Mouse (Mus musculus) stomach, embryonic 16.5 days (tissue): ENCODE results near the gene Capn1. TPM values are rescaled to one million over a fixed set of nuclear protein-coding genes. Genes with fewer than 3 reads are reported as not detected.

Experiments used
- ATAC-seq: fragments of 200-750 bp; cut with Nextera tagmentation; 2 replicates; pipeline ENCODE4 v1.8.0; 2017; ENCODE audit warnings: moderate number of reproducible peaks, moderate TSS enrichment; ENCODE audit not compliant: insufficient read depth, low FRiP score
- H3K27ac ChIP-seq: fragments of 300-500 bp; sonication (generic); 2 replicates; pipeline ENCODE4 v1.5.1; 2014; ENCODE audit warnings: low read length
- H3K27me3 ChIP-seq: fragments of 300-500 bp; sonication (generic); 2 replicates; pipeline ENCODE4 v1.6.1; 2014; ENCODE audit warnings: low read length, control low read depth, mixed read lengths; ENCODE audit not compliant: control insufficient read depth, insufficient read depth
- H3K36me3 ChIP-seq: fragments of 300-500 bp; sonication (generic); 2 replicates; pipeline ENCODE4 v1.6.1; 2014; ENCODE audit warnings: low read length; ENCODE audit not compliant: control insufficient read depth, insufficient read depth
- H3K4me1 ChIP-seq: fragments of 300-500 bp; sonication (generic); 2 replicates; pipeline ENCODE4 v1.6.1; 2014; ENCODE audit warnings: low read length, control low read depth, mixed read lengths; ENCODE audit not compliant: control insufficient read depth, insufficient read depth
- H3K4me2 ChIP-seq: fragments of 300-500 bp; sonication (generic); 2 replicates; pipeline ENCODE4 v1.6.1; 2014; ENCODE audit warnings: low read depth, low read length, mixed read lengths
- H3K4me3 ChIP-seq: fragments of 300-500 bp; sonication (generic); replicated peaks from 2 replicates; pipeline ENCODE4 v1.5.1; 2014; ENCODE audit warnings: mild to moderate bottlenecking, low read length
- H3K9ac ChIP-seq: fragments of 300-500 bp; sonication (generic); 2 replicates; pipeline ENCODE4 v1.6.1; 2014; ENCODE audit warnings: low read length
- H3K9me3 ChIP-seq: fragments of 300-500 bp; sonication (generic); replicated peaks from 2 replicates; pipeline ENCODE4 v1.6.1; 2016; ENCODE audit warnings: low read length, control low read depth; ENCODE audit not compliant: control insufficient read depth
- WGBS: fragments of 180-500 bp; shearing (Covaris S2); extraction: QIAGEN DNeasy Blood & Tissue Kit; methylation state at CpG from one replicate; pipeline ENCODE4 v1.1.7; 2014; 5-methylcytosine and 5-hydroxymethylcytosine counted together
- polyA plus RNA-seq: library from polyadenylated mRNA; unstranded; fragments of >200 nt; fragmentation: Nextera tagmentation; extraction: Ambion mirVana; gene quantifications from 2 replicates; pipeline ENCODE4 v1.2.1, GENCODE M21; 2015

The Capn1 gene
- polyA plus RNA-seq, 1 experiment from 2014 or later: 22.0 TPM

DNA sequence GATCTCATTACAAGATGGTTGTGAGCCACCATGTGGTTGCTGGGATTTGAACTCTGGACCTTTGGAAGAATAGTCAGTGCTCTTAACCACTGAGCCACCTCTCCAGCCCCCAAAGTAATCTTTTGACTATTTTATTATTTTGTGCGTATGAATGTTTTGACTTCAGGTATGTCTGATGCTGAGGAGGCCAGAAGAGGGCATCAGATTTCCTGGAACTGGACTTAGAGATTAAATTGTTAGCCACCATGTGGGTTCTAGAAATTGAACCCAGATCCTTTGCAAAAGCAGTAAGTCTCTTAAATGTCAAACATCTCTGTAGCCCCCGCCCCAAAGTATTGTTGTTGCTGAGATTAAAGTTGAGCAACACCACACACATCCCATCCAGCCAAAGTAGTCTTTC lies 49.8 kb downstream of the Capn1 start:
- H3K4me3 ChIP-seq: no peak overlapping the region
- H3K9me3 ChIP-seq: no peaks in the 10 kb centered on the region
- H3K27me3 ChIP-seq: no peaks in the 10 kb centered on the region
- 90% methylated on average over 2 of the region's 2 CpGs for WGBS
- 0 out of 2 replicates have a peak, but pooled peaks cover 3% of the 10 kb centered on the region for H3K36me3 ChIP-seq
- ATAC-seq: no peak
- H3K9ac ChIP-seq: no peak overlapping the region
- no peak overlapping the region for H3K4me2 ChIP-seq
- H3K4me1 ChIP-seq: peaks cover 22% of the 10 kb centered on the region
- no peak overlapping the region for H3K27ac ChIP-seq

DNA sequence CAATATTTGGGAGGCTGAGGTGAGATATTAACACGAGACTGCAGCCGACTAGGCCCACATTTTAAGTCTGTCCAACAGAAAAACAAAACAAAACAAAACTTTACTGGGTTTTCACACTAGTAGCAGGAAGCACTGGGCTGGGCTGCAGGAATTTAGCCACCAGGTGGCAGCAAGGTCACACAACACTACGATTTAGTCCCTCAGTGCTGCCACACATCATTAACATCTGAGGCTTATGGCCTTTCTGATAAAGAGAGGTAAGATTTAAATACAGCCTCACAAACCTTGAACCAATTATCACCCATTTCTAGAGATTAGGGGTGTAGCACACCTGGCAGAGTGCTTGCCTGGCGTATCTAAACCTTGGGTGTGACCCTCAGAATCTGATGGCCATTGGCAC lies 50.4 kb downstream of the Capn1 start:
- WGBS: 11% methylated on average over 4 of the region's 4 CpGs
- peak; percentile 65 for ATAC-seq
- Histone ChIP-seq H3K27ac (no peak overlapping the region), H3K4me3 (no peak overlapping the region), H3K36me3 (0 out of 2 replicates have a peak, but pooled peaks cover 4% of the 10 kb centered on the region), H3K27me3 (no peaks in the 10 kb centered on the region), H3K9ac (no peak overlapping the region), H3K4me2 (no peak overlapping the region), H3K4me1 (peaks cover 22% of the 10 kb centered on the region), H3K9me3 (no peaks in the 10 kb centered on the region)

DNA sequence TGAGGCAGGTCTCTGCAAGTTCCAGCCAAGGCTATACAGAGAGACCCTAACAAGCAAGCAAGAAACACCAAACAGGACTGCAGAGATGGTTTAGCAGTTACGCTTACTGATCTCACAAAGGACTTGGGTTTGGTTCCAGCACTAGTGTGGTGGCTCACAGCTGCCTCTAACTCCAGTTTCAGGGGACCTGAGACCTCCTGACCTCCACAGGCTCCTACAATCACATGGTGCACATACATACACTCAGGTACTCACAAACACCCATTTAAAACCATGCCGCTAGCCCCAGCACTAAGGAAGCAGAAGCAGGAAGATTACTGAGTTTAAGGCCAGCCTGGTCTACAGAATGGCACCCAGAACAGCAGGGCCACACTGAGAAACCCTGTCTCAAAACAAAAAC lies 50.9 kb downstream of the Capn1 start:
- H3K9me3 ChIP-seq: no peaks in the 10 kb centered on the region
- 0 out of 2 replicates have a peak, but pooled peaks cover 4% of the 10 kb centered on the region for H3K36me3 ChIP-seq
- peaks cover 22% of the 10 kb centered on the region for H3K4me1 ChIP-seq
- no peaks in the 10 kb centered on the region for H3K27me3 ChIP-seq
- no peak for ATAC-seq
- peak overlapping the region; percentile 83; the same call in 1 of the 2 replicates for H3K9ac ChIP-seq
- H3K4me3 ChIP-seq: no peak overlapping the region; the same call in 1 of the 2 replicates
- peak overlapping the region; percentile 42; the same call in 1 of the 2 replicates for H3K27ac ChIP-seq
- WGBS: 88% methylated on average over 2 of the region's 2 CpGs
- H3K4me2 ChIP-seq: peak overlapping the region; percentile 79

DNA sequence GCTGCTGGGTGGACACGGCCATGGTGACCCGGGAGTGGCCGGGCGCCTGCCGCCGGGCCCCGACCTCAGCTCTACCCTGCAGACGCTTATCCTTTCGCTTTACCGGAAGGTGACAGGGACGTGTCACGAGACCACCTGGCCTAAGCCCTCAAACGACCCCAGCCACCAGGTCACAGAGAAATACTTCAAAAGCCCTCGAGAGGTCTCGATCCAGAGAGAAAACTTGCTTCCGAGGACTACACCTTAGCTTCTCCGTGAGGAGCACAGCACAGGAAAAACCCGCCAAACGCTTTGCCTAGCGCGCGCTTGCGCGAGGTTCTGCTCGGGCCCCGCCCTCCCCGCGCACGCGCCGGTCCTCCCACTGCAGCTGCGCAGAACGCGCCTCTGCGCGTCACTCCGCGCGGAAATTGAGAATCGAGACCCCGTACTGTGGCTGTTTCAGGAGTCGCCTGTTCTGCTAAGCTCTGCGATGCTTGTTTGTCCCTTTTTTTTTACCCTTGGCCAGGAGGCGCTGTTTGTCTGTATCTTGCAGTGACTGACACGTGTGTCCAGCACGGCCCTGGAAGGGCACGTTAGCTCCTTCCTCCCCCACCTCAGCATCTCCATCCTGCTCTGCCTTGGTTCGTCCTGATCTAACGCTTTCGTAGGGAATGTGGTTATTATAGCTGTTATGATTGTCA lies 51.7 kb downstream of the Capn1 start, which contains the start of gene Pola2:
Pola2 (minus strand) TSS at position 320 of the 680 bp plus-strand sequence.
- Histone ChIP-seq H3K9me3 (no peaks in the 10 kb centered on the region), H3K4me2 (peak within 1 kb of the TSS; percentile 79), H3K27me3 (no peaks in the 10 kb centered on the region), H3K27ac (peak within 1 kb of the TSS; percentile 42), H3K36me3 (0 out of 2 replicates have a peak, but pooled peaks cover 4% of the 10 kb centered on the region), H3K4me3 (peak within 1 kb of the TSS; percentile 76), H3K4me1 (peaks cover 22% of the 10 kb centered on the region), H3K9ac (peak within 1 kb of the TSS; percentile 83)
- ATAC-seq: peak; percentile 87
- under 1% methylated on average over 50 of the region's 50 CpGs for WGBS

DNA sequence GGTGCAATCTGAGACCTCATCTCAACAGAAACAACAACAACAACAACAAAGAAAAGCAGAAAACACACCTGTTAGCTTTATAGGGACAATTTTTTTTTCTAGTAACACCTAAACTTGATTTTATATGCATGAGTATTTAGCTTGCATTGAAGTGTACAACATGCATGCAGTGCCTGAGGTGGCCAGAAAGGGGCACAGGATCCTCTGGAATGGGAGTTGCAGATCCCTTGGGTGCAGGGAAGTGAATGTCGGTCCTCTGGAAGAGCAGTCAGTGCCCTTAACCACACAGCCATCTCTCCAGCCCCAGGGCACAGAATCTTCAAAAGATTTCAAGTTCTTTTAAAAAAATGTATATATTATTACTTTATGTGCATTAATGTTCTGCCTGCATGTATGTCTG lies 53.0 kb downstream of the Capn1 start:
- Histone ChIP-seq H3K27ac (no peak overlapping the region), H3K4me3 (peak overlapping the region; percentile 76), H3K4me1 (peaks cover 22% of the 10 kb centered on the region), H3K9me3 (no peaks in the 10 kb centered on the region), H3K9ac (0 out of 2 replicates have a peak overlapping the region, but pooled peaks have one; percentile 11), H3K4me2 (peak overlapping the region; percentile 79), H3K36me3 (0 out of 2 replicates have a peak, but pooled peaks cover 4% of the 10 kb centered on the region), H3K27me3 (no peaks in the 10 kb centered on the region)
- no peak for ATAC-seq
- WGBS: 24% methylated on average over 1 of the region's 1 CpGs

DNA sequence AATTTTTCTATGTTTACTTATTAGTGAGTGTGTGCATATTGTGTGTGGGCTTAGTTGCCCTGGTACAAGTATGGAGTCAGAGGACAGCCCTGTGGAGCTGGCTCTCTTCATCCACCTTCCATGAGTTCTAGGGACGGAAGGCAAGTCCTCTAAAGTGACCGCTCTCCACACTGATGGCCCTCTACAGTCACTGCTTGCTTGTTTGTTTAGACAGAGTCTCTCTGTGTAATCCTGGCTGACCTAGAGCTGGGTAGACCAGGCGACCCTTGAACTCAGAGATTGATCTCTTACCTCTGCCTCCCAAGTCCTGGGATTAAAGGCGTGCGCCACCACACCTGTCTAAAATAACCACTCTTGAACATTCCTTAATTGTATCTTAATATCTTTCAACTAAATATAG lies 58.3 kb downstream of the Capn1 start:
- H3K4me3 ChIP-seq: no peak overlapping the region
- whole genome bisulfite sequencing: 80% methylated on average over 5 of the region's 5 CpGs
- H3K4me1 ChIP-seq: peaks cover 9% of the 10 kb centered on the region
- ATAC-seq: no peak
- H3K27ac ChIP-seq: no peak overlapping the region
- no peak overlapping the region for H3K4me2 ChIP-seq
- H3K9ac ChIP-seq: no peak overlapping the region
- H3K9me3 ChIP-seq: no peaks in the 10 kb centered on the region
- 0 out of 2 replicates have a peak, but pooled peaks cover 6% of the 10 kb centered on the region for H3K36me3 ChIP-seq
- H3K27me3 ChIP-seq: no peaks in the 10 kb centered on the region

DNA sequence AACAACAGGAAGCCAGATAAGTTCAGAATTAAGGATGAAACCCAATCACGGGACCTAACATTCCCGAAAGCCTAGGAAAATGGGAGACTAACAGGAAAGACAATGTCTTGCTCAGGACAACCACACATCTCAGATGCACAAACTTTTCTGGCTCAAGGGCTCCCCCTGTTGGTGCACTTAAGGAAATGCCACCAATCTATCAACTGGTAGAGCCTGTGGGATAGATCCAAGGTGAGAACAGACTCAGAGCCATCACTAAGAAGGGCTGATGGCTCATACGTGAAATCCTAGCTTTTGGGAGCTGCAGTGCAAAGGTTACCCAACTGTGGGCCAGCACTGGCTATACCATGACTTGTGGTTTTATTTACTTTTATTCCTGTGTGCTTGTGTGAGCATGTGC lies 59.0 kb downstream of the Capn1 start:
- no peak overlapping the region for H3K9ac ChIP-seq
- peaks cover 8% of the 10 kb centered on the region for H3K4me1 ChIP-seq
- 0 out of 2 replicates have a peak, but pooled peaks cover 6% of the 10 kb centered on the region for H3K36me3 ChIP-seq
- no peaks in the 10 kb centered on the region for H3K27me3 ChIP-seq
- H3K4me2 ChIP-seq: no peak overlapping the region
- no peak overlapping the region for H3K4me3 ChIP-seq
- 25% methylated on average over 3 of the region's 3 CpGs for WGBS
- no peaks in the 10 kb centered on the region for H3K9me3 ChIP-seq
- peak overlapping the region; percentile 90; the same call in 1 of the 2 replicates for H3K27ac ChIP-seq
- ATAC-seq: peak; percentile 54; the same call in 1 of the 2 replicates

DNA sequence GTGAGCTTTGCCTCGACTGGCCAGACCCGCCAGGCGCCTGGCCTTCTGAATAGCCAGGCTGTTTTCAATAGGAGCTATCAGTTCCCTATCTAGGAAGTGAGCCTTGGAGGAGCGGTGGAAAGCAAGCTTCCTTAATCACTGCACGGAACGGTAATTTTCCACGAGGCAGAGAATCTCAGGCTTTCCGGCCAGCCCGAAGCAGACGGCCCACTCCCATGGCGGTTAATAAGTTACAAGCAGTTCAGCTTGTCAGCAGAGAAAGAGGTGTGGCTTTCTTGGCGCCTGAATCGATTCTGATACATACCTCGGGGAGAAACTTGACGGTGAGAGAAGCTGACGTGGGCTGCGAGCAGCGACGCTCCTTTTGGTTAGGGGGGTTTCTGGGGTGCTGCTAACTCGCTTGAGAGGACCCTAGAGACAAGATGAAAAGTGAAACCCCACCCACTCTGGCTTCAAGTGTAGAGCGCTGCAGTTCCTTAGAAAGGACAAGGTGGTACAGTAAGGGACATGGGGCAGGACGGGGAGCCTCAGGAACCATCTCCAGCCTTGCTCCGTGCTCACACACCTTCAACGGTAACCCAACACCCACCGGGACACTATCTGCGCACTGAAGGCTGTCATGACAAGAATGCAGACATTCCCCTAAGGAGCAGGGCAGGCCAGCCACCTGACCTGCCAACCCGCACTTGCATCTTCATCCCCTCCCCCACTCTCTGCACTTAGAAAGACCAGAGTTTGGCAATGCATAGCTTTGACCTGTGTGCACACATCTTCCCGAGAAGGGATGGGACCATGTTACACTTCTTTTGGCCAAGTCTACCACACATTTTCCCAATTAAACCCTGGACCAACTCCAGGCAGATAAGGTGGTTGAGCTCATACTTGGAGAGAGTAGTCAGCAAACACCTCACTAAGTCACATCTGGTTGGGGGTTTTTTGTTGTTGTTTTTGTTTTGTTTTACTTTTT lies 59.7 kb downstream of the Capn1 start:
- peak overlapping the region; percentile 90 for H3K27ac ChIP-seq
- no peaks in the 10 kb centered on the region for H3K27me3 ChIP-seq
- peak; percentile 49; the same call in 1 of the 2 replicates for ATAC-seq
- H3K36me3 ChIP-seq: 0 out of 2 replicates have a peak, but pooled peaks cover 4% of the 10 kb centered on the region
- H3K4me1 ChIP-seq: peaks cover 8% of the 10 kb centered on the region
- peak overlapping the region; percentile 26 for H3K4me3 ChIP-seq
- 57% methylated on average over 28 of the region's 28 CpGs for WGBS
- H3K9me3 ChIP-seq: no peaks in the 10 kb centered on the region
- peak overlapping the region; percentile 45 for H3K4me2 ChIP-seq
- H3K9ac ChIP-seq: peak overlapping the region; percentile 33; the same call in 1 of the 2 replicates
